Mouse (Mus musculus) bone marrow macrophage, adult 2 months (primary cell): ENCODE results near the gene Zfp526.

Experiments
- CTCF ChIP-seq: IDR thresholded peaks from 2 replicates; pipeline ENCODE4 v1.5.1; 2012; ENCODE audit warnings: low read depth, mild to moderate bottlenecking, low read length, moderate library complexity
- POLR2A ChIP-seq: IDR thresholded peaks from 2 replicates; pipeline ENCODE4 v1.6.1; 2012; ENCODE audit warnings: mild to moderate bottlenecking, low read depth, low read length, borderline replicate concordance

DNA sequence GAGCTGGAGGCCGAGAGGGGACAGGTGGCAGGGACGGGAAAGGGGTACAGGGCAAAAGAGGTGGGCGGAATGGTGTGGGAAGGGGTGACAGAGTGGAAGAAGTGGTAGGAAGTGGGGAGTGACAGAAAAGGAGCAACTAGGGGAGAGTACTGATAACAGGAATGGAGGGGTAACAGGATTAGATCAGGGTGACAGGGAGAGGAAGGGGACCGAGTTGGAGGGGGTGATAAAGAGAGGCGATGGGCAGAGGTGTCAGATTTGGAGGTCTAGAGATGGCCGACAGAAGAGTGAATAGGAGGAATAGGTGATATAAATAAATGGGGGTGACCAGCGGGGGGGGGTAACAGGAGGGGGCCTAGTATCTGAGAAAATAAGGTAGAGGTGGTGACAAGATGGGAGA is 47.4 kb downstream of the Zfp526 start:
- no peak for TF ChIP-seq POLR2A
- no peak for TF ChIP-seq CTCF
